Mouse (Mus musculus): Measurements from ENCODE around the gene Pheta1.
"Not testable (repeated sequence)": the region's sequence is repeated elsewhere in the genome, so short reads cannot be mapped to it uniquely, and the experiment has no call there.

Gene Pheta1

GRCm38 (mm10) chr5:121846322-121846721 lies 2.5 kb upstream of the Pheta1 start:
- no peak for DNase-seq

GRCm38 (mm10) chr5:121847269-121847668 lies 1.5 kb upstream of the Pheta1 start:
- DNase-seq = not testable (repeated sequence)

- DNase-seq = peak; percentile 43 to 50
Measured at GRCm38 (mm10) chr5:121848035-121848519, 707 bp upstream of the Pheta1 start.

GRCm38 (mm10) chr5:121849478-121850349 lies 930 bp downstream of the Pheta1 start:
- no peak for DNase-seq

- DNase-seq = peak; percentile 54 to 64
Measured at GRCm38 (mm10) chr5:121853368-121854051, 4.7 kb downstream of the Pheta1 start.

GRCm38 (mm10) chr5:121854768-121855167 lies 6.0 kb downstream of the Pheta1 start:
- no peak for DNase-seq

GRCm38 (mm10) chr5:121856740-121857139 lies 8.0 kb downstream of the Pheta1 start:
- no peak for DNase-seq

GRCm38 (mm10) chr5:121858427-121858826 lies 9.6 kb downstream of the Pheta1 start:
- no peak for DNase-seq

GRCm38 (mm10) chr5:121861964-121862363 lies 13.2 kb downstream of the Pheta1 start:
- DNase-seq = no peak

GRCm38 (mm10) chr5:121864330-121864729 lies 15.5 kb downstream of the Pheta1 start:
- no peak for DNase-seq

GRCm38 (mm10) chr5:121867963-121868362 lies 19.2 kb downstream of the Pheta1 start:
- no peak for DNase-seq

- no peak for DNase-seq
Measured at GRCm38 (mm10) chr5:121870832-121871231, 22.0 kb downstream of the Pheta1 start.

GRCm38 (mm10) chr5:121871515-121872030 lies 22.8 kb downstream of the Pheta1 start:
- no peak for DNase-seq

- peak; percentile 88 to 93 for DNase-seq
Measured at GRCm38 (mm10) chr5:121872158-121872557, 23.4 kb downstream of the Pheta1 start.

GRCm38 (mm10) chr5:121875041-121875440 lies 26.3 kb downstream of the Pheta1 start:
- no peak for DNase-seq

GRCm38 (mm10) chr5:121876901-121877300 lies 28.1 kb downstream of the Pheta1 start:
- DNase-seq = no peak

GRCm38 (mm10) chr5:121878703-121879102 lies 29.9 kb downstream of the Pheta1 start:
- DNase-seq = peak; percentile 58

- DNase-seq = peak; percentile 62 to 74
Measured at GRCm38 (mm10) chr5:121879211-121879610, 30.4 kb downstream of the Pheta1 start.

- DNase-seq = no peak
Measured at GRCm38 (mm10) chr5:121883356-121883755, 34.6 kb downstream of the Pheta1 start.

GRCm38 (mm10) chr5:121889375-121889774 lies 40.6 kb downstream of the Pheta1 start:
- peak in 1 of 2 experiments; percentile 27 for DNase-seq

- DNase-seq = no peak
Measured at GRCm38 (mm10) chr5:121889819-121890362, 41.1 kb downstream of the Pheta1 start.

- no peak for DNase-seq
Measured at GRCm38 (mm10) chr5:121890925-121891324, 42.1 kb downstream of the Pheta1 start.

GRCm38 (mm10) chr5:121892281-121892680 lies 43.5 kb downstream of the Pheta1 start:
- no peak for DNase-seq
